Mouse (Mus musculus): Measurements from ENCODE around the gene Robo3. TPM values are rescaled to one million over a fixed set of nuclear protein-coding genes. Genes with fewer than 3 reads are reported as not detected.

The Robo3 gene
- not detected for total RNA-seq (2021)

DNA sequence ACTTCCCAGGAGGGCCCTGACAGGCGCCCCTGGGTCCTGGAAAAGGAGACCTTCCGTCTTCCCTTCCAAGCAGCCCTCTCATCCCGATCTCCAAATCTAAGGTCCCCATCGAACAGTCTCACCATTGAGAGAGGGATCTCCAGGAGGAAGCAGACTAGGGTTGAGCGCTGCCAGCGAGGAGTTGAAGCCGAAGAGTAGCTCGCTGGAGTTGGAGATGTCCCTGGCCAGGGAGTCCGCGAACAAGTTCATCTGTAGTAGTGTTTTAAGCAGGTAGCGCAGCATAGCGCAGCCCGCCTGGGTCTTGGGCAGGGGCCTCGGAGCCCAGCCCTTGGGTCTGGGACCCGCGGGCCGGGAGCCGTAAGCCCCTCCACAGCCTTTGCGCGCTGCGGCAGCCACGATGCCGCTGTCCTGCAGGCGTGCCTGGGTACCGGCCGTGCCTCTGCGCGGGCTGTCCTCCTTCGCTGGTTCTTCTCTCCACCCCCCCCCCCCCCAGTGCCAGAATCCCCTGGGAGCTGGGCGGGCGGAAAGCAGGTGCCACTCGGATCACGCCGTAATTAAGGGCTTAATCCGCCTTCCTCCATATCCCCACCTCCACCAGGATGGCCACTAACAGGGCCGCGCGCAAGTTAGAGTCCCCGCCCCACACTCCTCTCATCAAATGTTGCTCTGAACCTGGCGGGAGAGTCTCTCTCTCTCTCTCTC lies at the start of gene Robo3:
Gene Robo3, minus strand, starts transcription at position 527 of the 702 bp plus-strand sequence.
- no peak for DNase-seq
- intact Hi-C loops (cut with DNase I), result no loop called here

- intact Hi-C loops (cut with DNase I), result no loop called here
- no peak for DNase-seq
Observed at GRCm38 (mm10) chr9:37474923-37475322, 41.9 kb upstream of the Robo3 start.

- intact Hi-C loops (cut with DNase I), result no loop called here
- DNase-seq, result no peak
Observed at GRCm38 (mm10) chr9:37473611-37474125, 40.6 kb upstream of the Robo3 start.

DNA sequence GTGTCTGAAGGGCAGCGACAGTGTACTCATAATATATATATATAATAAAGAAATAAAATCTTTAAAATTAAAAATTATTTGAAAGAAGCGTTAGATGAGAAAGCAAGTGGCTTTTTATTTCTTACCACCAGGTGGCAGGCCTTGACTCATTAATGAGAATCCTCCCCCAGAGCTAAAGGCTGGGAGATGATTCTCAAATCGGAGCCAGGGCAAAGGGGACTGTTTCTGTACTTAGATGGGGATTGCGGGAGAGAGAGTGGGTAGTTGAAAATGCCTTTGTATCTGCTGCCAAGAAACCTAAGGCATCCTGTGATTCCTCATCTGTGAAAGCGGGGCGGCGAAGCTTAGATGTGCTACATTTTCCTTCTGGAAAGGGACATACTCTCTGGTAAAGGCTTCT lies 29.7 kb upstream of the Robo3 start:
- DNase-seq, result peak; percentile 46 to 47
- intact Hi-C loops (cut with DNase I), result loop anchor here (1.0 to 5.0 kb wide), 6 partner anchors 26 to 174 kb away; partner anchors contain the start of gene Esam

DNA sequence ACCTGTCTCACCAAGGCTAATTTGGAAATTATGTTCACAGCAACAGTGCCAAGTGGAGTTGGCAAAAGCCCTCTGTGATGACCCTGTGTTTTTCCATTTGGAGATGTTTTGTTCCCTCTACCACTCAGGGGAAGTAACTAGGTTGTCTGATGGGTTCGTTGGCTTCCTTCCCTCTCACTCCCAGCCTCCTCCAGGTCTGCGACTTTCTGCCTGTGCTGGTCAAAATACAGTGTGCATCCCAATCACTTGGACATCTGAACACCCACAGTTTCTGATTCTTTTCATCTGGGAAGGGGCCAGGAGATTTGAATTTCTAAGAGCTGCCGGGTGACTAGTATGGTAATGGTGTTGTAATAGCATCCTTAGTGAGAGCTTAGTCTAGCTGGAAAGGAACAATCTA lies 28.5 kb upstream of the Robo3 start:
- intact Hi-C loops (cut with DNase I), result loop anchor here (5.0 kb wide), 2 partner anchors 51 to 66 kb away; partner anchors contain the start of gene Esam
- DNase-seq, result no peak

GRCm38 (mm10) chr9:37460961-37461340 lies 27.9 kb upstream of the Robo3 start:
- no peak for DNase-seq
- intact Hi-C loops (cut with DNase I), result loop anchor here (5.0 kb wide), 2 partner anchors 51 to 66 kb away; partner anchors contain the start of gene Esam

DNA sequence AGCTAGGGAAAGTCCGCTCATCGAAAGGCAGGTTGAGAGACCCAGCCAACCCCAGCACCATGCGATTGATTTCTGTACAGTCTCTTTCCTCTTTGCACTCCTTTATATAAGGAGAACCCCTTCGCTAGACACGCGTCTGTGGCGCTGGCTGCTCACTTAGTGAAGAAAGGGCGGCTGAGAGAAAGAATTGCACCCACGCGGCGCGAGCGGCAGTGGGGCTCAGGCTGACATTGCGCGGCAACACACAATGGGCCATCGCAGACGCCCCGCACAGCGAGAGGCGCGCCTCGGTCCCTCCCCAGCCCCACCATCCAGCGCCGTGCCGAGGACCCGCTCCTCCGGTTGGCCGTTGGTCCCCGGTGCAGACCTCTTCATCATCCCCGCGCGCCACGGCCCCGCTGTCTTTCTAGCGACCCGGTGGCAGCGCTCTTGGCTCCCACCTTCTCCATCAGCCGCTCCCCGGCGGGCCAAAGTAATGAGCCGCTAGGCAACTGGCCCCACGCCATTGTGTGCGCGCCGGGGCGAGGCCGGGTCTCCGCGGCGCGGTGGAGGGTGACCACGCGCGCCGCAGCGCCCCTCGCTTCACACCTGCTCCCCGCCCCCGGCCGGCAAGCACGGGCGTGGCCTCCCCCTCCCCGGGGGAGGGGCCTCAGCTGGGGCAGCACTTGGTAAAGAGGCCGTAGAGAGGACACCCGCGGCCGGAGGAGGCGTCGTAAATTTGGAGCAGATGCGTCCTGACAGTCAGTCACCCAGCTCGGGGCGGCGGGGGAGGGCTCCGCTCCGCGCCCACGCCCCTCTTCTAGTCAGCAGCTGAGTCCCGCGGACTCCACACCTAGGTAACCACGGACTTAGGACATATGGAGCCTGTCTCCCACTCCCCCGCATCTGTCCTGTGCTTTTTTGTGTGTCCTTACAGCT lies 27.3 kb upstream of the Robo3 start:
- peak; percentile 13 to 20 for DNase-seq
- intact Hi-C loops (cut with DNase I), result loop anchor here (5.0 kb wide), 2 partner anchors 52 to 67 kb away; partner anchors contain the start of gene Esam

DNA sequence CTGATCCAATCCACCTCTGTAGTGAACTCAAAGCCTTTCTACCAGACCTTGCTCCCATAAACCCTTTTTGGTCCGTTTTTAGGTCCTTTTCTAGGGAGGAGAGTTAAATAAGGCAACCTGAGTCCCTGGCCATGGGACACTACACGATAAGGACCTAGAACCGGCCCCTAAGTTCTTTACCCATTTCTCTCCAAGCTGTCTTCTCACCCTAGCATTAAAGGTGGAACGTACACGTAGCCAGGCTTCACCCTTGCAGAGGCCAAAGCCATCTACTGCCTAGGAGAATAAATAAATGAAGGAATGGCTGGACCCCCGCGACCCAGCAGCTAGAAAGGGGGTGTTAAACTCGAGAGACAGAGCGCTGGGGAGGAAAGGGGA lies 26.6 kb upstream of the Robo3 start:
- no peak for DNase-seq
- intact Hi-C loops (cut with DNase I), result loop anchor here (5.0 kb wide), 2 partner anchors 53 to 68 kb away; partner anchors contain the start of gene Esam

- no peak for DNase-seq
- intact Hi-C loops (cut with DNase I), result no loop called here
Observed at GRCm38 (mm10) chr9:37457151-37457550, 24.1 kb upstream of the Robo3 start.

GRCm38 (mm10) chr9:37456481-37456910 lies 23.4 kb upstream of the Robo3 start:
- intact Hi-C loops (cut with DNase I), result no loop called here
- no peak for DNase-seq

GRCm38 (mm10) chr9:37455868-37456267 lies 22.8 kb upstream of the Robo3 start:
- intact Hi-C loops (cut with DNase I), result loop anchor here (2.0 kb wide), 1 partner anchor 17 kb away; no protein-coding TSS in a partner anchor
- DNase-seq, result no peak

DNA sequence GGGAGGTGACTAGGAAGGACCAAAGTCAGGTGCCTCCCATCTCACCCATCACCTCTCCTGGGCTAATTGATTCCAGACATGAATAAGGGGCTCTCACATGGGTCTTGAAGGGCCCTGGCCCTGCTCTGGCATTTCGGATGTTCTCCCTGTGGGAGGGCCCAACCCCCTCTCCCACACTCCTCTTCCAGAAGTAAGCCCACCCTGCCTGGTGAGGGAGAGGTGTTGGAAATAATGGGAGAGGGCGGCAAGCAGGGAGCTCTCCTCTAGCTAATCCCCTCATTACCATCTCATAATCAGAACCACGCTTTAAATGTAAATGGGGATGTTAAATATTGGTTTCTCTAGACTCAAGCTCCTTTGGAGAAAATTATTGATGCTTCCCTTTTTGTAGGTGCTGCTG lies 21.9 kb upstream of the Robo3 start:
- DNase-seq, result no peak
- intact Hi-C loops (cut with DNase I), result loop anchor here (2.0 kb wide), 1 partner anchor 16 kb away; no protein-coding TSS in a partner anchor

GRCm38 (mm10) chr9:37454011-37454492 lies 21.0 kb upstream of the Robo3 start:
- intact Hi-C loops (cut with DNase I), result loop anchor here (2.0 kb wide), 1 partner anchor 15 kb away; no protein-coding TSS in a partner anchor
- no peak for DNase-seq

- no peak for DNase-seq
- intact Hi-C loops (cut with DNase I), result no loop called here
Observed at GRCm38 (mm10) chr9:37453328-37453727, 20.3 kb upstream of the Robo3 start.

GRCm38 (mm10) chr9:37452401-37452800 lies 19.4 kb upstream of the Robo3 start:
- intact Hi-C loops (cut with DNase I), result no loop called here

GRCm38 (mm10) chr9:37437772-37438735 lies 5.0 kb upstream of the Robo3 start:
- intact Hi-C loops (cut with DNase I), result loop anchor here (2.0 kb wide), 1 partner anchor 17 kb away; no protein-coding TSS in a partner anchor

More at GRCm38 (mm10) chr9:37452401-37452800, 19.4 kb upstream of the Robo3 start:
- no peak for DNase-seq

GRCm38 (mm10) chr9:37435616-37436015 lies 2.6 kb upstream of the Robo3 start:
- intact Hi-C loops (cut with DNase I), result no loop called here

More at GRCm38 (mm10) chr9:37437772-37438735, 5.0 kb upstream of the Robo3 start:
- no peak for DNase-seq

DNA sequence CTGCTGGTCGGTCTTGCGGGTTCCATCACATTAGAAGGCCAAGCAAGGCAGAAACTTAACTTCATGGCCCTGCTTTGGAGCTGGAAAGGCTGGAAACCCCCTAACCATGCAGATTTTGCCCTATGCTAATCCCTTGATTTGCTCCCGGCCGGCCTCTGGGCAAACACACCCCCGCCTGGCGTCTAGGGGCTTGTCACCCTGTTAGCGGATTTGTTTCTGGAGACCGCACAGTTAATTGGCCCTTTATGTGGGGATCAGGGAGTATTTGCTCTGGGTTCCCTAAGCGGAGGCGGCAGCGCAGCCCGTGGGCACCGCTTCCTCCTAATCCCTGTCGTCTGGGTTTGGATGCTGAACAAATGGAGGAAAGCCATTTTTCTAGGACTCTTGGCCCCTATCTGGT lies 1.9 kb upstream of the Robo3 start:
- DNase-seq, result no peak
- intact Hi-C loops (cut with DNase I), result no loop called here

More at GRCm38 (mm10) chr9:37435616-37436015, 2.6 kb upstream of the Robo3 start:
- DNase-seq, result no peak

DNA sequence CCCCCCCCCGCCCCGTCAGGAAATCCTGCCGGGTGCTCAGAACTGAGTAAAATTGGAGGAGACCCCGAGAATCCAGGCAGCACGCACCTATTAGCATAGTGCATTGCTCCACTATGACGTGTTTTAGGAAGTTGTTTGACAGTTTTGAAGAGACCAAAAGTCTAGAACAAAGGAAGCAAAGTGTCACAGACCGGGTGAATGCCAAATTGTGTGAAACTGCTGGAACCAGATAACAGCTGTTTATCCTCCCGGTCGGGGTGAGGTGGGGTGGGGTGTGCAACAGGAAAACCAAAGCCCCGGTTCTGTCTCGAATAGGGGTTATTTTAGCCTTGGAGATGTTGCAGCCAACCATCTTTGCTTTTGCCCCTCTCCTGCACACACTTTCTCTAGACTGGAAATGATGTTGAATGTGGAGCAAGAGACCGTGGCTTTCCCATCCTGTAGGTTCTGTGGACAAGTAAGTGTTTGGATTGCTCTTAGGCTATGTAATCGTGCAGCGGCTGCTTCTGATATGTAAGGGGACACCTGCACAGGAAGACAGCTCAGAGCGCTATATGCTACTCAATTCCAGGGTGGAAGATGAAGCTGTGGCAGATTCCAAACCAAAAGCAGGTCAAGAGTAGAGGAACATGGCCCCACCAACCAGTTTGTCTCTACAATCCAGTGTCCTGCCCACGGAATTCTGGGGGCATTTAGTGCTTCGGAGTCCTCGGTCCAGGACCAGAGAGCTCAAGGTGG lies 946 bp upstream of the Robo3 start:
- DNase-seq, result no peak
- intact Hi-C loops (cut with DNase I), result no loop called here

Data from heart, postnatal 36 days (tissue).